Mouse (Mus musculus) myocyte (in vitro differentiated cells): ENCODE measurements around the gene Dennd4a. TPM values are rescaled to one million over a fixed set of nuclear protein-coding genes. Genes with fewer than 3 reads are reported as not detected.
A peak's percentile ranks its signal among the peaks of the same experiment; 100 is the strongest.

Experiments
- H3K27me3 ChIP-seq: one replicate; pipeline ENCODE4 v1.6.1; 2011; ENCODE audit not compliant: control insufficient read depth, insufficient read depth, insufficient read length
- H3K36me3 ChIP-seq: one replicate; pipeline ENCODE4 v1.6.1; 2011; ENCODE audit not compliant: control insufficient read depth, insufficient read depth
- H3K4me2 ChIP-seq: one replicate; pipeline ENCODE4 v1.6.1; 2011; ENCODE audit warnings: low read depth, control low read depth
- H3K4me3 ChIP-seq: one replicate; pipeline ENCODE4 v1.5.1; 2011; ENCODE audit warnings: mild to moderate bottlenecking, control low read depth, moderate library complexity
- H3K79me2 ChIP-seq: one replicate; pipeline ENCODE4 v1.6.1; 2011; ENCODE audit not compliant: control insufficient read depth, insufficient read depth
- H3ac ChIP-seq: one replicate; pipeline ENCODE4 v1.6.1; 2011; ENCODE audit not compliant: control insufficient read depth, insufficient read length
- CEBPB ChIP-seq: IDR thresholded peaks from 2 replicates; pipeline ENCODE4 v1.6.1; 2011; ENCODE audit warnings: mild to moderate bottlenecking, moderate library complexity; ENCODE audit not compliant: poor library complexity, insufficient read depth, severe bottlenecking
- E2F4 ChIP-seq: IDR thresholded peaks from one replicate; pipeline ENCODE4 v1.6.1; 2011; ENCODE audit warnings: mild to moderate bottlenecking, control low read depth, moderate library complexity; ENCODE audit not compliant: insufficient read depth
- MAX ChIP-seq: IDR thresholded peaks from one replicate; pipeline ENCODE4 v1.6.1; 2011; ENCODE audit warnings: low read depth, mild to moderate bottlenecking, control low read depth
- MYOD1 ChIP-seq, 3 experiments: IDR thresholded peaks; one replicate each; pipeline ENCODE4 v1.6.1; 2011; ENCODE audit warnings: control low read depth in 2 of 3, low read depth in 2 of 3, mild to moderate bottlenecking in 2 of 3, moderate library complexity in 1 of 3; ENCODE audit not compliant: insufficient read length in 2 of 3, control insufficient read depth in 1 of 3
- MYOG ChIP-seq, 3 experiments: IDR thresholded peaks; one replicate each; pipeline ENCODE4 v1.6.1; 2011; ENCODE audit warnings: control low read depth in 2 of 3, low read depth in 2 of 3, mild to moderate bottlenecking in 2 of 3; ENCODE audit not compliant: insufficient read length in 2 of 3, control insufficient read depth in 1 of 3, insufficient read depth in 1 of 3
- POLR2A ChIP-seq: IDR thresholded peaks from one replicate; pipeline ENCODE4 v1.6.1; 2011; ENCODE audit warnings: low read depth, mild to moderate bottlenecking, control low read depth, moderate library complexity; ENCODE audit not compliant: insufficient read length
- POLR2AphosphoS2 ChIP-seq: IDR thresholded peaks from one replicate; pipeline ENCODE4 v1.6.1; 2011; ENCODE audit warnings: low read depth, control low read depth; ENCODE audit not compliant: insufficient read length
- REST ChIP-seq: IDR thresholded peaks from one replicate; pipeline ENCODE4 v1.6.1; 2011; ENCODE audit warnings: mild to moderate bottlenecking, control low read depth, moderate library complexity; ENCODE audit not compliant: insufficient read depth, insufficient read length
- SRF ChIP-seq: IDR thresholded peaks from one replicate; pipeline ENCODE4 v1.6.1; 2011; ENCODE audit warnings: low read depth; ENCODE audit not compliant: control insufficient read depth, insufficient read length
- TCF12 ChIP-seq: IDR thresholded peaks from one replicate; pipeline ENCODE4 v1.6.1; 2011; ENCODE audit warnings: mild to moderate bottlenecking, control low read depth; ENCODE audit not compliant: poor library complexity, insufficient read depth, severe bottlenecking
- TCF3 ChIP-seq: IDR thresholded peaks from one replicate; pipeline ENCODE4 v1.6.1; 2011; ENCODE audit warnings: low read depth, control low read depth; ENCODE audit not compliant: insufficient read length
- USF1 ChIP-seq: IDR thresholded peaks from one replicate; pipeline ENCODE4 v1.6.1; 2011; ENCODE audit warnings: low read depth, mild to moderate bottlenecking, control low read depth, moderate library complexity
- polyA plus RNA-seq: library from polyadenylated mRNA; unstranded; fragments of >200 nt; fragmentation: generic; extraction: Trizol; gene quantifications from one replicate; pipeline ENCODE4 v1.2.1, GENCODE M21; 2012; ENCODE audit warnings: missing spikeins

Dennd4a gene
- polyA plus RNA-seq, 1 experiment, result 5.0 TPM

GRCm38 (mm10) chr9:64807061-64807808 is 3.9 kb upstream of the Dennd4a start:
- TF ChIP-seq POLR2AphosphoS2, result no peak
- no peak for TF ChIP-seq MYOG (IDR thresholded peaks at IDR 0.05; ENCODE audit: control insufficient read depth in 1 of 3, insufficient read depth in 1 of 3, insufficient read length in 2 of 3, low read depth in 2 of 3)
- TF ChIP-seq POLR2A, result no peak
- no peak for TF ChIP-seq REST
- no peak for TF ChIP-seq MYOD1 (IDR thresholded peaks at IDR 0.05; ENCODE audit: control insufficient read depth in 1 of 3, insufficient read length in 2 of 3, low read depth in 2 of 3)
- no peak for TF ChIP-seq MAX
- TF ChIP-seq CEBPB, result no peak
- no peak overlapping the region for H3K4me2 ChIP-seq
- H3K36me3 ChIP-seq, result no peaks in the 10 kb centered on the region
- H3K27me3 ChIP-seq, result no peaks in the 10 kb centered on the region
- H3K4me3 ChIP-seq, result no peak overlapping the region
- H3K79me2 ChIP-seq, result peaks cover 3% of the 10 kb centered on the region
- H3ac ChIP-seq, result no peak overlapping the region

GRCm38 (mm10) chr9:64809851-64810250 is 1.3 kb upstream of the Dennd4a start:
- Histone ChIP-seq H3ac (no peak overlapping the region), H3K27me3 (no peaks in the 10 kb centered on the region), H3K4me2 (no peak overlapping the region), H3K36me3 (no peaks in the 10 kb centered on the region), H3K4me3 (no peak overlapping the region), H3K79me2 (peaks cover 27% of the 10 kb centered on the region)
- TF ChIP-seq USF1, result no peak
- no peak for TF ChIP-seq REST
- no peak for TF ChIP-seq E2F4
- TF ChIP-seq CEBPB, result no peak
- no peak for TF ChIP-seq POLR2AphosphoS2

DNA sequence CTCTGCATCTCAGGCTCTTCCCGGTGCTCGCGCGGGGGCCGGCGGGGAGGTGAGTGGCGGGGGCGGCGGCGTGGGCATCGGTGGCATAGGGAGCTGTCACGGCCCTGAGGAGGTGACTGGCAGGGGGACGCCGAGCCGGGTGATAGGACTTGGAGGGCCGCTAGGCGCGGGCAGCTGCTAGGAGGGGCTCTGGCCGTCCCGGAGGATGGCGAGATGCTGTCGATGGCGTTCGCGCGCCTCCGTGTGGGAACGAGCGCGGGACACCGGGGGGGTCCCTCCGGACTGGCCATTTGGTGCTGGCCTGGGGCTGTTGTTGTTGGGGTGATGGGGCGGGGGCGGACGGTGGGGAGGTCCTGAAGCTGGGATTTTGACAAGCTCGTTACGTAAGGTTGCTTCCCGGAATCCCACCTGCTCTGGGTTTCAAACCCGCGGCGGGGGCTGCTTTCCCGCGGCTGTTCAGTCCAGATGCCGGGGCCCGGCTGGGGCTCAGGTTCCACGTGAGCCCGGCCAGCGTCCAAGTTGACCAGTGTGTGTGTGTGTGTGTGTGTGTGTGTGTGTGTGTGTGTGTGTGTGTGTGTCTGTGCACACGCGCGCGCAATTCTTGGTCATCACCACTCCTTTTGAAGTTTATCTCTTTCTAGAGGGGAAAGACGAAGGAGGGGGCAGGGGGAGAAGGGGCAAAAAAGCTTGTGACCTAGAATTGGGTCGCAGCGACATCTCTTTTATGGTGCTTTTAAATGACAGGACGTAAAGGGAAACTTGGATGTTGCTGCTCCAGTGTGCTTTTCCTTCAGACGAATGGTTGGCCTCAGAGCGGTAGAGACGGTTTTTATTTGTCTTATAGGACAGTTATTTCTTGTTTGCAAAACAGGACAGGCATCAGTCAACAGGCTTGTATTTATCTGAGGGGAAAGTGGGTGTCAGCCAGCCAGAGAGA is 666 bp downstream of the Dennd4a start:
- no peak for TF ChIP-seq MAX
- TF ChIP-seq MYOG (IDR thresholded peaks at IDR 0.05; ENCODE audit: control insufficient read depth in 1 of 3, insufficient read depth in 1 of 3, insufficient read length in 2 of 3, low read depth in 2 of 3), result peak in 1 of 3 experiments; percentile 18
- no peak for TF ChIP-seq E2F4
- no peak for TF ChIP-seq SRF
- TF ChIP-seq POLR2AphosphoS2, result no peak
- no peak for TF ChIP-seq USF1
- TF ChIP-seq TCF12, result no peak
- no peak for TF ChIP-seq TCF3
- no peak for TF ChIP-seq CEBPB
- peak in 1 of 3 experiments; percentile 19 for TF ChIP-seq MYOD1 (IDR thresholded peaks at IDR 0.05; ENCODE audit: control insufficient read depth in 1 of 3, insufficient read length in 2 of 3, low read depth in 2 of 3)

GRCm38 (mm10) chr9:64812475-64812860 is 1.3 kb downstream of the Dennd4a start:
- Histone ChIP-seq H3ac (no peak overlapping the region), H3K4me3 (peak overlapping the region; percentile 64), H3K4me2 (peak overlapping the region; percentile 75), H3K36me3 (no peaks in the 10 kb centered on the region), H3K27me3 (no peaks in the 10 kb centered on the region), H3K79me2 (peaks cover 37% of the 10 kb centered on the region)
- no peak for TF ChIP-seq SRF
- TF ChIP-seq POLR2A, result no peak
- no peak for TF ChIP-seq POLR2AphosphoS2
- TF ChIP-seq E2F4, result no peak
- TF ChIP-seq CEBPB, result no peak
- no peak for TF ChIP-seq TCF12
- TF ChIP-seq USF1, result no peak
- no peak for TF ChIP-seq MAX
- TF ChIP-seq TCF3, result no peak
- TF ChIP-seq MYOD1 (IDR thresholded peaks at IDR 0.05; ENCODE audit: control insufficient read depth in 1 of 3, insufficient read length in 2 of 3, low read depth in 2 of 3), result no peak
- no peak for TF ChIP-seq MYOG (IDR thresholded peaks at IDR 0.05; ENCODE audit: control insufficient read depth in 1 of 3, insufficient read depth in 1 of 3, insufficient read length in 2 of 3, low read depth in 2 of 3)
- TF ChIP-seq REST, result no peak

More for the DNA sequence above, 666 bp downstream of the Dennd4a start:
- Histone ChIP-seq H3K4me3 (peak overlapping the region; percentile 64), H3K79me2 (peaks cover 37% of the 10 kb centered on the region), H3K27me3 (no peaks in the 10 kb centered on the region), H3K36me3 (no peaks in the 10 kb centered on the region), H3ac (peak overlapping the region; percentile 81), H3K4me2 (peak overlapping the region; percentile 75)
